Mouse (Mus musculus) WW6 (cell line): ENCODE results near the gene Sec61g.
"Not testable (repeated sequence)": the region's sequence is repeated elsewhere in the genome, so short reads cannot be mapped to it uniquely, and the experiment has no call there.

Experiments
- DNase-seq: peaks from one replicate; pipeline ENCODE4 v3.0.0-alpha.2; 2013; ENCODE audit warnings: low read depth, low spot score

Gene Sec61g

DNA sequence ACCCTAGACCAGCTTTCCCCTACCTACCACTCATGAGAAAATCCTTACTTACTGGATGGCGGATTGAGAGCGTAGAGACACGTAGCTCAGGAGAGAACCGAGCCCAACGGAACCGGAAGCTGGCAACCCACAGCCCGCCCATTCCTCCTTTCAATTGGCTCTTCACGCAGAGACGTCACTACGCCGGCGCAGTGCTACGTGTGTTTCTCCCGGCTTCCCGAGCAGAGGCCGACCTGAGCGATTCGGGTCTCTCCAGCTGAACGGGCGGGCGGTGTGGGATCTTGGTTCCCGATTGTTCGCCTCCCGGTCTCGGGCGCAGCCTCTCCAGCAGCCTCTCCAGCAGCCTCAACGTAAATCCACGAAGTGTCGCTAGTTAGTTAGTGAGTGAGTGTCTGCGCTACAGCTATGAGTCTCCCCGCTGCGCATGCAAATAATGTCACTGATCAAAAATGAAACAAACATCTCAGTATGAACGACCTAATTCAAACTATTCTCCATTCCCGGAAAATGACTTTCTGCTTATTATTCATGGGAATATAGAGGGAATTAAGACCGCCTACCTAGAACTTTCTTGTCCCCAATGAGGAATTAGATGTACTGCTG is at the start of gene Sec61g:
Gene Sec61g (minus strand): TSS at position 433 of the 603 bp plus-strand sequence.
- DNase-seq, result peak; percentile 79

GRCm38 (mm10) chr11:16546421-16547163 is 38.3 kb upstream of the Sec61g start:
- DNase-seq, result no peak

DNA sequence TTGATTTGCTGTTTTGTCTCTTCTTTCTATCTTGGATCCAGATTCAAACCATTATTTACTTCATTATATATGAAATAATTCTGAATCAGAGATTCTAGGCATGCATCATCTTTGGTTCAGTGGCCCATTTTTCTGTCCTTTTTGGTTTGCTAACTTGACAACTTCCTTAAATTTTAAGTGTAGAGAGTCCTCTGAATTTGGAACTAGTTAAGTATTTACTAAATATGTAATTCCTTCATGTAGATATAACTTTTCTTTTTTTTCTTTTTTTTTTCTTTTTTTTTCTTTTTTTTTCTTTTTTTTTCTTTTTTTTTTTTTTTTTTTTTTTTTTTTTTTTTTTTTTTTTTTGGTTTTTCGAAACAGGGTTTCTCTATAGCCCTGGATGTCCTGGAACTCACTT is 29.1 kb upstream of the Sec61g start:
- no peak for DNase-seq

DNA sequence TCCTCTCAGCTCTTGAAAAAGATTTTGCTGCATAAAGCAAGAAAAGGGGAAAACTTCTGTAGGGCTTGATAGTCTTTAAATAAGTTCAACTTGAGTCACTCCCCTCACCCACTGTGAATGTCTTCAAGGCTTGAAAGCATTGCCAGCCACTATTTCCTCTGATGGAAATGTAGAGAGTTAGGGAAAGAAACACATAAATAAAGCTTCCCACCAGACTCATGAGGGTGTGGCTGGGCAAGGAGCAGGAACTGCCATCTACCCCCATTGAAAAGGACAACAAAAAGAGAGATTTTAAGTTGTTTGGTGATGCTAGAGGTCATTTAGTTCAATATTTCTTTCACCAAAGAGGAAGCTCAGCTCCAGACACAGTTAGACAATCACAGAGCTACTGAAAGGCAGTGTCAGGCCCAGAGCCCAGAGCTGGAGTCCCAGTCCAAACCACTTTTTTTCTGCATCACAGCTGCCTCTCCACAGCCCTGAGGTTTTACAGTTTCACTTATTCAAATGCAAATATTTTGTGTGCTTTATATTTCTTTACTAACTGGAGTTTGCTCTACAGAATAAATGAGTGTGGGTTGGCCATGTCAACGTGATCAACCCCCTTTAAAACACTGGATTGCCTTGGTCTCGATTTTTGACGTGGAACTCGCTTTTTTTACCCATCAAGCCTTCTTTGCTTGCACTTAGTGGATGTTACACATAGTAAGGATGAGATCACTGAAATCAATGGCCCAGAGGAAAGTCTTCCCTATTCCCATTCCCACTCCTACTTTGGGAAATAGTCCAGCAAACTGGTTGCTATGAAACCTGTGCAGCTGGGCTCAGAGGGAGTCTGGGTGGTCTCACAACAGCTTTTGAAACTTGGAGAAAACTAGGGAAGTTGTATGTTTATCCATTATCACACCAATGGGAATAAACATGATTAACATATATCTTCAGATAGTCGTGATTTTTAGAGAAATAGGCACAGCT is 26.6 kb upstream of the Sec61g start:
- no peak for DNase-seq

DNA sequence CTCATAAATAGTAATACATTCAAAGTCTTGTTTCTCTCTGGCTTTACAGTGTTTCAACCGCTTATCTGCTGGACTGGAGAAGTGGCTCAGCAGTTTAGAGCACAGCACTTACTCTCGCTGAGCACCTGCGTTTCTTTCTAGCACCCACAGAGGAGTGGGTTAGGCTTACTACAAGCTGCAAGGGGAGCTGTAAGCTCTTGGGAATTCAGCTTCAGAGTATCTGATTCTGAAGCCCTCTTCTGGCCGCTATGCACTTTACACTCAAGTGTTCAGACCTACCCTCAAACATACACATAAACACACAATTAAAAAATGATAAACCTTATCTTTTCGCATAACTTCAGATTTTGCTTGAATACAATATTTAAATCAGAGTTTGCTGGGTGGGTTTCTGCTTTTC is 24.6 kb upstream of the Sec61g start:
- DNase-seq, result no peak

- no peak for DNase-seq
Measured at GRCm38 (mm10) chr11:16528909-16529308, 20.6 kb upstream of the Sec61g start.

GRCm38 (mm10) chr11:16528391-16528790 is 20.1 kb upstream of the Sec61g start:
- DNase-seq, result no peak

DNA sequence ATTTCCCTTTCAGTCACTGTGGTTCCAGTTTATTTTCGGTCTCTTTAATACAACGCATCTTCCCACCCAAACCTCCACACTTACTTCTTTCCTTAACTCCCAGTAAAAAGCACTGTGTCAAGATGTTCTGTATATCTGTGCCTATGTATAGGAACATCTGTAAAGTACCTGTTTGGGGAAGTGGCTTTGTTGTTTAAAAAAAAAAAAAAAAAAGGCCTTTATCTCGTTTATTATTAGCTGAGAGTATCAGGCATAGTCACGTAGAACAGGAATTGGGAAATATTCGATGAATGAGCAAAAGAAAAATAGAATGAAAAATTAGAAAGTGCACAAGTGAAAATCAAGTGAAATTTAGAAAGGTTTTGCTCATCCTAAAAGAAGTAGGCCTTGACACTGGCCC is 19.5 kb upstream of the Sec61g start:
- DNase-seq, result no peak

DNA sequence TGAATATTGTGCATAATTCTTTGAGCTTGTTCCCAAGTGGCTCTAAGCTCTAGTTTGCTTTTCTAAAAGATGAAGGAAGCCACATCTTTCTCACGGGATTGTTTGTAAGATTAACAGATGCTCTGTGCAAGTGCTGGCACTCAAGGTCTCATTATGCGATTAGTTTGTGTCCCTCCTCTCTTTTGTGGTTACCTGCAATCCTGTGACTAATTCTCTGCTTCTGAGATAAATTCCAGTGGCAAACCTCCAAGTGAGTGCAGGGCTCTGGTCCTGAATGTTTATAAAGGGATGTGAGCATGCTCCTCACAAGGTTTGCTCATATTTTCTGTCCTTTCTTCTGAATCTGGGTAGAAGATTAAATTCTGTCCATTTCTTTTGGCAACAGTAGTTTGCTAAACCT is 18.2 kb upstream of the Sec61g start:
- no peak for DNase-seq

DNA sequence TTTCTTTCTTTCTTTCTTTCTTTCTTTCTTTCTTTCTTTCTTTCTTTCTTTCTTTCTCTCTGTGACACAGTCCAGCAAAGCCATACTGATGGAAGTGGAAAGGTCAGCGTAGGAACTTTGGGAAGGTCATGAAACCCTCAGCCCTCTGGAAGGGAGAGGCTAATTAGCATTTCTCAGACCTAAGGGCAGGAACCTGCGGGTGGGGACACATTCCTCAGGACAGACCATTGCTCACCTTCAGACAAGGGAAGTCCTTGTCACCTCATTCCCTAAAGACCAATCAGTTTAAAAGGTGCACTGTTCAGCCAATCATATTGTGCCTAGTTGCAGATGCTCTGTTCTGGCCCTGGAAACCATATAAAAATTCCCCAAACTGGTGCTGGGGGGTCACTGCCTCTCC is 17.4 kb upstream of the Sec61g start:
- no peak for DNase-seq

DNA sequence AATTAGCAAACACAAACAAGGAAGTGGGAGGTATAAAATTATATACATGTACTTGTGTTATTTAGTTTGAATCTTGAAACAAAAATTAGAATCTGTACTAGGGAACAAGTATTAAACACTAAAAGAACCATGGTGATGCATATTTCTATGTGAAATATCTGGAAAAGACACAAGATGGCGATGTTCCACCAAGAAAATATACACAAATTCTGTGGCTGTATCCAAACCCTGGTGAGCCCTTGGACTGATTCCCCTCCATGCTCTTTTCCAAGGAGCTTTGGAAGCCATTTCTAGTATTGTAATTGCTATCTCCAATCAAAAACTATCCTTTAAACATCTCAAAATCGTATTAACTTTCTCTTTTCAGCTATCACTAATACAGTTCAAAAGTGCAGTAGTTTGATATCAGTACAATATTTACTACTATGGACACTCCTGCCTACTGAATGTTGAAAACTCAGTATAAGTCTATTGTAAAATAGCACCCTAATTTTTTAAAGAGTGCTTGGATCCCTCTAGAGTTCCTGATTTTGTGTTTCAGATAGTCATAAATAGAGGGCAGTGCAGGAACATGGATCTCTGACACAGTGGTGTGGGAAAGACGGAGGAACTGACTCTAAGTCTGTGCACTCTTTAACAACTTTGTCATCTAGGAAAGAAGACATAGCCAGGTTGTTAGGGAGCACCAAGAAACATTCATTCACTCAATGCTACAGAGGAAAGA is 16.8 kb upstream of the Sec61g start:
- no peak for DNase-seq

DNA sequence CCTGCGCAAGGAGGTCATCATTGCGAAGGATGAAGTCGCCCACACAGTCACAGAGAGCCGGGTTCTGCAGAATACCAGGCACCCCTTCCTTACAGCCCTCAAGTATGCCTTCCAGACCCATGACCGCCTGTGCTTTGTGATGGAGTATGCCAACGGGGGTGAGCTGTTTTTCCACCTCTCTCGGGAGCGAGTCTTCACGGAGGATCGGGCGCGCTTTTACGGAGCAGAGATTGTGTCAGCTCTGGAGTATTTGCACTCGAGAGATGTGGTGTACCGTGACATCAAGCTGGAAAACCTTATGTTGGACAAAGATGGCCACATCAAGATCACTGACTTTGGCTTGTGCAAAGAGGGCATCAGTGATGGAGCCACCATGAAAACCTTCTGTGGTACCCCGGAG is 6.8 kb upstream of the Sec61g start:
- not testable (repeated sequence) for DNase-seq

DNA sequence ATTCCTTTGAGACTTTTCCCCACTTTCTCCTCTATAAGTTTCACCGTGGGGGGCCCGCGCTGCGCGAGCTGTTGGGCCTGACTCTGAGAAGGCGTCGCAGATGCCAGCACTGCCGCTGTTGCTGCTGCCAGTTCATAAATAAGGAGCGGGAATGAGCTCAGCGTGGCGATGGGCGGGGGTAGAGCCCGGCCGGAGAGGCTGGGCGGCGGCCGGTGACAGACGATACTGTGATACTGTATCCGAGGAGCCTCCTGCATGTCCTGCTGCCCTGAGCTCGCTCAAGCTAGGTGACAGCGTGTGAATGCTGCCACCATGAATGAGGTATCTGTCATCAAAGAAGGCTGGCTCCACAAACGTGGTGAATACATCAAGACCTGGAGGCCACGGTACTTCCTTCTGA is 5.9 kb upstream of the Sec61g start:
- DNase-seq, result not testable (repeated sequence)

- DNase-seq, result no peak
Measured at GRCm38 (mm10) chr11:16507385-16508051, 766 bp downstream of the Sec61g start.

DNA sequence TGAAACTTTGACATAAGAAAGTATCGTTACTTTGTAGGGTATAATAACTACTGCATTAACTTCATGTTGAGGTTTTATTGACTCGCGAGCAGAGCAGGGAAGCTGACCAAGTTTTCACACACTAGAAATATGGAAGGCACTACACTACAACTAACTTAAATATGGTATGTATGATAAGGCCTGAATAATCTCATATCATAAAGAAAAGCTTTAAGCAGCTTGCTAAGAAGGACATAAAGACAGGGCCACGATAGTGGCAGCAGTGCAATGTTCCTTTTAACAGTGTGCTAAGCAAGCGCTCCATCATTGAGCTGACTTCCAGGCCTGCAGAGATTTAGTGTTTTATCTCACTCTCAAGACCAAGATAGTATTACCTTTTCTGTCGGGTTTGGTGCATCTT is 2.3 kb downstream of the Sec61g start:
- no peak for DNase-seq

GRCm38 (mm10) chr11:16503150-16503549 is 5.1 kb downstream of the Sec61g start:
- no peak for DNase-seq

GRCm38 (mm10) chr11:16502744-16503143 is 5.5 kb downstream of the Sec61g start:
- DNase-seq, result no peak

DNA sequence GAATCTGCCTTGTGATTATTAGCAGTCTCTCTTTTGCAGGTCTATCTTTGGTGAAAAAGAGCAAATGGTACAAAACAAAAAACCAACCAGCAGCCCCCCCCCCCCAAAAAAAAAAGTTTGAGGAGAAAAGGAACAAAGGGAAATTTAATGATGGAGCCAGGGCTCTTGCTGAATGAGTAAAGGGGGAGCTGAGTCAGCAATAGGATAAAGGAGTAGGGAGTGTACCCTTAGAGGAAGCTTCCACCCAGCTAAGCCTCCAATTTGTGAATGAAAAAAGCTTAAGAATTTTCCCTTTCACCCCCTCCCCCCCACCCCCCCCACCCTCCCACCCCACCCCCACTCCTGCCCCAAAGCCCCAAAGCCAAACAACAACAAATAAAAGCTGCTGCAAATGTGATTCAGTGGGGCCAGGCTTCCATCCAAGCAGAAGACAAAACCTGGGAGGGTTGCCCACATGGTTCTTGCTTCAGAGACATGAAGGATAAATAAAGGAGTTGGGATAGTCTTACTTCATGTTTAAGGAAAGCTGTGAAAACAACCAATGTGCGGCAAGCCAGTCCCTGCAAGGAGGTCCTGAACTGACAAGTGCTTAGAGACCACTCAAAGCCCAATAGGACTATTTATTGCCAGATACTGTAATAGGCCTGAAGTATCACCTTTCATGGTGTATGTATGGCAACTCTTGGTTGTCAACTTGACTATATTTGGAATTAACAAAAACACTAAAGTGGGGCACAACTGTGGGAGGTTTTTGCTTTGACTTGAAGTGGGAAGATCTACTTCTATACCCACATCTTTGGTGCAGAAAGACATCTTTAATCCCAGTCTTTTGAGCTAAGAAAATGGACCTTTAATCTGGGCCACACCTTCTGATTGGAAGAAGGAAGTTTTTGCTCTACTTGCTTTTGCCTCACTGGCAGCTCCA is 9.3 kb downstream of the Sec61g start:
- no peak for DNase-seq
